Mouse (Mus musculus): ENCODE results near the gene Gm13290. TPM values are rescaled to one million over a fixed set of nuclear protein-coding genes. Genes with fewer than 3 reads are reported as not detected.

Gm13290 gene
- polyA plus RNA-seq (2014; fragmentation: Illumina TruSeq; extraction: RNeasy Lipid Tissue Mini Kit (QIAGEN cat#74804); ENCODE audit: low read depth, low replicate concordance), result not detected

DNA sequence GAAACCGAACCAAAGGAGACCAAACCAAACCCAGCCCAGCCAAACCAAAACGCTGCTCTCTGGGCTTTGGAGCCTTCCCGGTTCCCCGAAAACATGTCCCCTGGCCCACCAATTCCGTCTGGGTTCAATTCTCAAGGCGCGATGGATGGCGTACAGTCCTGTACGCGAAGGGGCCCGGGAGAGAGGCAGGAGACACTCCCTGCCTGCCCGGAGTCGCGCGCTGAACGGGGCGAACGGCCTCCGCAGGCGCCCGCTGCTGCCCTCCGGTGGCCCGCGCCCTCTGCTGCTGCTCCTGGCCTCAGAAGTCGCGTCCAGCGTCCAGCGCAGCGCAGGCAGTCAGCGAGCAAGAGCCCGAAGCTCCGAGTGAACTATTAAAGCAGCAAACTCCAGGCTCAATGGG, at the start of gene Gm13290:
Gene Gm13290, plus strand, starts transcription at position 301 of the 400 bp plus-strand sequence.

DNA sequence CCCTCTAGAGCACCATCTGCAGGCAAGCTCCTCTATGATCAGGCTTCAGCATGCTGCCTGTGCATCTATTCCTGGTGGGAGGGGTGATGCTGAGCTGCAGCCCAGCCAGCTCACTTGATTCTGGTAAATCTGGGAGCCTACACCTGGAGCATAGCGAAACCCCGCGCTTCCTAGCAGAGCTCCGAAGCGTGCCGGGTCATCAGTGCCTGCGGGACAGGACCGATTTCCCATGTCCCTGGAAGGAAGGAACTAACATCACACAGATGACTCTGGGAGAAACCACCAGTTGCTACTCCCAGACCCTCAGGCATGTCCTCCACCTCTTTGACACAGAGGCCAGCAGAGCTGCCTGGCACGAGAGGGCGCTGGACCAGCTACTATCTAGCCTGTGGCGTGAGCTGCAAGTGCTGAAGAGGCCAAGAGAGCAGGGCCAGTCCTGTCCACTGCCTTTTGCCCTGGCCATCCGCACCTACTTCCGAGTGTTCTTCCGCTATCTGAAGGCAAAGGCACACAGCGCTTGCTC, 18.8 kb upstream of the Gm13290 start, which contains the start of gene Gm13271:
Gene Gm13271, plus strand, starts transcription at position 51 of the 523 bp plus-strand sequence.

DNA sequence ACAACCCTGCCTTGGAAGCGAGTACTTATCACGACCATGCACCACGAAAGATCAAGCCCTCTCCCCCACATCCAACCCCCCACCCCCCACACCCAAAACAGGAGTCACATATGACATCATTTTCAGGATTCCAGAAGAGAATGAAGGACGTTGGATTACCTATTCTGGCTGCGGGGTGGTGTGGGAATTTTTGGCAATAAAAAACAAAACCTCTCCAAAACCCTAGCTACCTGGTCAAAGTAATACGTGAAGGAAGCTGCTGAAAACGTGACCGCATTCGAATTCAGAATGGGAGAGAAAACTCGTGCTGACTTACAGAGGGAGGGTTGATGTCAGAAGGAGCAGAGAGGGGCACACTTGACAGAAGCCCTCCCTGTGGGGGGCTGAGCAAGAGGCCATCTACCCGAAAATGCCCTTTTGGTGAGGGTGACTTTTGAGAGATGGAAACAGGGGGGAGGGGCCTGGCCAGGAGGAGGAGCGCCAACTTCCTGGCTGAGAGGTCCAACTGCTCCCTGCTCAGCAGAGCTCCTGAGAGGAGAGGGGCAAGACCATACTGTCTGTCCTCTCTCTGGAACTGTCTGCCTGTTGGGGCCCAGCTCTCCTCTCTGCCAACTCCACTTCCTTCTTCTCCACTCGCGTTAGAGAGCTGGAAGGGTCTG, 13.9 kb upstream of the Gm13290 start, which contains the start of gene Gm13283:
Gene Gm13283, plus strand, starts transcription at position 510 of the 659 bp plus-strand sequence.

DNA sequence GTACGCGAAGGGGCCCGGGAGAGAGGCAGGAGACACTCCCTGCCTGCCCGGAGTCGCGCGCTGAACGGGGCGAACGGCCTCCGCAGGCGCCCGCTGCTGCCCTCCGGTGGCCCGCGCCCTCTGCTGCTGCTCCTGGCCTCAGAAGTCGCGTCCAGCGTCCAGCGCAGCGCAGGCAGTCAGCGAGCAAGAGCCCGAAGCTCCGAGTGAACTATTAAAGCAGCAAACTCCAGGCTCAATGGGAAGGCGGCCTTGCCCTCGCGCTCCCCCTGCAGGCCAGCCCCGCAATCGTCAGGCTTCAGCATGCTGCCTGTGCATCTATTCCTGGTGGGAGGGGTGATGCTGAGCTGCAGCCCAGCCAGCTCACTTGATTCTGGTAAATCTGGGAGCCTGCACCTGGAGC, 3.0 kb downstream of the Gm13290 start, which contains the start of gene Gm13289:
Gene Gm13289, plus strand, starts transcription at position 301 of the 400 bp plus-strand sequence.

DNA sequence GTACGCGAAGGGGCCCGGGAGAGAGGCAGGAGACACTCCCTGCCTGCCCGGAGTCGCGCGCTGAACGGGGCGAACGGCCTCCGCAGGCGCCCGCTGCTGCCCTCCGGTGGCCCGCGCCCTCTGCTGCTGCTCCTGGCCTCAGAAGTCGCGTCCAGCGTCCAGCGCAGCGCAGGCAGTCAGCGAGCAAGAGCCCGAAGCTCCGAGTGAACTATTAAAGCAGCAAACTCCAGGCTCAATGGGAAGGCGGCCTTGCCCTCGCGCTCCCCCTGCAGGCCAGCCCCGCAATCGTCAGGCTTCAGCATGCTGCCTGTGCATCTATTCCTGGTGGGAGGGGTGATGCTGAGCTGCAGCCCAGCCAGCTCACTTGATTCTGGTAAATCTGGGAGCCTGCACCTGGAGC, 5.9 kb downstream of the Gm13290 start, which contains the start of gene Gm13272:
Gene Gm13272, plus strand, starts transcription at position 301 of the 400 bp plus-strand sequence.

DNA sequence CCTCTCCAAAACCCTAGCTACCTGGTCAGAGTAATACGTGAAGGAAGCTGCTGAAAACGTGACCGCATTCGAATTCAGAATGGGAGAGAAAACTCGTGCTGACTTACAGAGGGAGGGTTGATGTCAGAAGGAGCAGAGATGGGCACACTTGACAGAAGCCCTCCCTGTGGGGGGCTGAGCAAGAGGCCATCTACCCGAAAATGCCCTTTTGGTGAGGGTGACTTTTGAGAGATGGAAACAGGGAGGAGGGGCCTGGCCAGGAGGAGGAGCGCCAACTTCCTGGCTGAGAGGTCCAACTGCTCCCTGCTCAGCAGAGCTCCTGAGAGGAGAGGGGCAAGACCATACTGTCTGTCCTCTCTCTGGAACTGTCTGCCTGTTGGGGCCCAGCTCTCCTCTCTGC, 8.2 kb downstream of the Gm13290 start, which contains the start of gene Ifnz:
Gene Ifnz, plus strand, starts transcription at position 301 of the 400 bp plus-strand sequence.

GRCm38 (mm10) chr4:88785409-88785808, 11.8 kb downstream of the Gm13290 start, which contains the start of gene Gm13276:
Gene Gm13276 (plus strand): TSS chr4:88785709.

GRCm38 (mm10) chr4:88788402-88788801, 14.8 kb downstream of the Gm13290 start, which contains the start of gene Gm13277:
Gene Gm13277 (plus strand): TSS chr4:88788632.

DNA sequence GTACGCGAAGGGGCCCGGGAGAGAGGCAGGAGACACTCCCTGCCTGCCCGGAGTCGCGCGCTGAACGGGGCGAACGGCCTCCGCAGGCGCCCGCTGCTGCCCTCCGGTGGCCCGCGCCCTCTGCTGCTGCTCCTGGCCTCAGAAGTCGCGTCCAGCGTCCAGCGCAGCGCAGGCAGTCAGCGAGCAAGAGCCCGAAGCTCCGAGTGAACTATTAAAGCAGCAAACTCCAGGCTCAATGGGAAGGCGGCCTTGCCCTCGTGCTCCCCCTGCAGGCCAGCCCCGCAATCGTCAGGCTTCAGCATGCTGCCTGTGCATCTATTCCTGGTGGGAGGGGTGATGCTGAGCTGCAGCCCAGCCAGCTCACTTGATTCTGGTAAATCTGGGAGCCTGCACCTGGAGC, 17.6 kb downstream of the Gm13290 start, which contains the start of gene Gm13278:
Gene Gm13278, plus strand, starts transcription at position 301 of the 400 bp plus-strand sequence.

DNA sequence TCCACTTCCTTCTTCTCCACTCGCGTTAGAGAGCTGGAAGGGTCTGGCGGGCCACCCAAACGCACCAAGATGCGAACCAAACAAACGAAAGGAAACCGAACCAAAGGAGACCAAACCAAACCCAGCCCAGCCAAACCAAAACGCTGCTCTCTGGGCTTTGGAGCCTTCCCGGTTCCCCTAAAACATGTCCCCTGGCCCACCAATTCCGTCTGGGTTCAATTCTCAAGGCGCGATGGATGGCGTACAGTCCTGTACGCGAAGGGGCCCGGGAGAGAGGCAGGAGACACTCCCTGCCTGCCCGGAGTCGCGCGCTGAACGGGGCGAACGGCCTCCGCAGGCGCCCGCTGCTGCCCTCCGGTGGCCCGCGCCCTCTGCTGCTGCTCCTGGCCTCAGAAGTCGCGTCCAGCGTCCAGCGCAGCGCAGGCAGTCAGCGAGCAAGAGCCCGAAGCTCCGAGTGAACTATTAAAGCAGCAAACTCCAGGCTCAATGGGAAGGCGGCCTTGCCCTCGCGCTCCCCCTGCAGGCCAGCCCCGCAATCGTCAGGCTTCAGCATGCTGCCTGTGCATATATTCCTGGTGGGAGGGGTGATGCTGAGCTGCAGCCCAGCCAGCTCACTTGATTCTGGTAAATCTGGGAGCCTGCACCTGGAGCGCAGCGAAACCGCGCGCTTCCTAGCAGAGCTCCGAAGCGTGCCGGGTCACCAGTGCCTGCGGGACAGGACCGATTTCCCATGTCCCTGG, 20.5 kb downstream of the Gm13290 start, which contains the start of gene Gm13275:
Gene Gm13275, plus strand, starts transcription at position 552 of the 740 bp plus-strand sequence.

GRCm38 (mm10) chr4:88797097-88797496, 23.5 kb downstream of the Gm13290 start, which contains the start of gene Gm13279:
Gene Gm13279 (plus strand): TSS chr4:88797397.

GRCm38 (mm10) chr4:88799365-88799764, 25.7 kb downstream of the Gm13290 start, which contains the start of gene Gm13285:
Gene Gm13285 (plus strand): TSS chr4:88799665.

GRCm38 (mm10) chr4:88802954-88803353, 29.3 kb downstream of the Gm13290 start, which contains the start of gene Gm13287:
Gene Gm13287 (plus strand): TSS chr4:88803254.

GRCm38 (mm10) chr4:88805231-88805630, 31.6 kb downstream of the Gm13290 start, which contains the start of gene Gm13288:
Gene Gm13288 (plus strand): TSS chr4:88805531.

GRCm38 (mm10) chr4:88815928-88816327, 42.3 kb downstream of the Gm13290 start, which contains the start of gene Ifna7:
Gene Ifna7 (plus strand): TSS chr4:88816228.

GRCm38 (mm10) chr4:88819659-88820058, 46.0 kb downstream of the Gm13290 start, which contains the start of gene Ifna11:
Gene Ifna11 (plus strand): TSS chr4:88819959.

Other genes starting within 250 kb of the Gm13290 start
- not detected for gene Ifna15, start 215.6 kb upstream of the Gm13290 start, polyA plus RNA-seq (2014; fragmentation: Illumina TruSeq; extraction: RNeasy Lipid Tissue Mini Kit (QIAGEN cat#74804); ENCODE audit: low read depth, low replicate concordance)
- not detected for gene Ifna14, start 202.0 kb upstream of the Gm13290 start, polyA plus RNA-seq (2014; fragmentation: Illumina TruSeq; extraction: RNeasy Lipid Tissue Mini Kit (QIAGEN cat#74804); ENCODE audit: low read depth, low replicate concordance)
- gene Ifna9, start 181.4 kb upstream of the Gm13290 start, polyA plus RNA-seq (2014; fragmentation: Illumina TruSeq; extraction: RNeasy Lipid Tissue Mini Kit (QIAGEN cat#74804); ENCODE audit: low read depth, low replicate concordance), result not detected
- gene Ifna12, start 170.5 kb upstream of the Gm13290 start, polyA plus RNA-seq (2014; fragmentation: Illumina TruSeq; extraction: RNeasy Lipid Tissue Mini Kit (QIAGEN cat#74804); ENCODE audit: low read depth, low replicate concordance), result not detected
- not detected for gene C87499, start 139.4 kb upstream of the Gm13290 start, polyA plus RNA-seq (2014; fragmentation: Illumina TruSeq; extraction: RNeasy Lipid Tissue Mini Kit (QIAGEN cat#74804); ENCODE audit: low read depth, low replicate concordance)
- not detected for gene Ifna13, start 129.4 kb upstream of the Gm13290 start, polyA plus RNA-seq (2014; fragmentation: Illumina TruSeq; extraction: RNeasy Lipid Tissue Mini Kit (QIAGEN cat#74804); ENCODE audit: low read depth, low replicate concordance)
- not detected for gene Ifna16, start 96.9 kb upstream of the Gm13290 start, polyA plus RNA-seq (2014; fragmentation: Illumina TruSeq; extraction: RNeasy Lipid Tissue Mini Kit (QIAGEN cat#74804); ENCODE audit: low read depth, low replicate concordance)
- gene Ifna2, start 89.9 kb upstream of the Gm13290 start, polyA plus RNA-seq (2014; fragmentation: Illumina TruSeq; extraction: RNeasy Lipid Tissue Mini Kit (QIAGEN cat#74804); ENCODE audit: low read depth, low replicate concordance), result not detected
- not detected for gene Ifnab, start 82.5 kb upstream of the Gm13290 start, polyA plus RNA-seq (2014; fragmentation: Illumina TruSeq; extraction: RNeasy Lipid Tissue Mini Kit (QIAGEN cat#74804); ENCODE audit: low read depth, low replicate concordance)
- gene Gm26566, start 52.0 kb upstream of the Gm13290 start, polyA plus RNA-seq (2014; fragmentation: Illumina TruSeq; extraction: RNeasy Lipid Tissue Mini Kit (QIAGEN cat#74804); ENCODE audit: low read depth, low replicate concordance), result not detected
- gene Klhl9, start 51.4 kb upstream of the Gm13290 start, polyA plus RNA-seq (2014; fragmentation: Illumina TruSeq; extraction: RNeasy Lipid Tissue Mini Kit (QIAGEN cat#74804); ENCODE audit: low read depth, low replicate concordance), result 58.1 TPM
- gene Gm13271, start 19.0 kb upstream of the Gm13290 start, polyA plus RNA-seq (2014; fragmentation: Illumina TruSeq; extraction: RNeasy Lipid Tissue Mini Kit (QIAGEN cat#74804); ENCODE audit: low read depth, low replicate concordance), result not detected
- gene Gm13283, start 13.7 kb upstream of the Gm13290 start, polyA plus RNA-seq (2014; fragmentation: Illumina TruSeq; extraction: RNeasy Lipid Tissue Mini Kit (QIAGEN cat#74804); ENCODE audit: low read depth, low replicate concordance), result not detected
- gene Gm13289, start 3.1 kb downstream of the Gm13290 start, polyA plus RNA-seq (2014; fragmentation: Illumina TruSeq; extraction: RNeasy Lipid Tissue Mini Kit (QIAGEN cat#74804); ENCODE audit: low read depth, low replicate concordance), result not detected
- not detected for gene Gm13272, start 6.0 kb downstream of the Gm13290 start, polyA plus RNA-seq (2014; fragmentation: Illumina TruSeq; extraction: RNeasy Lipid Tissue Mini Kit (QIAGEN cat#74804); ENCODE audit: low read depth, low replicate concordance)
- not detected for gene Ifnz, start 8.3 kb downstream of the Gm13290 start, polyA plus RNA-seq (2014; fragmentation: Illumina TruSeq; extraction: RNeasy Lipid Tissue Mini Kit (QIAGEN cat#74804); ENCODE audit: low read depth, low replicate concordance)
- not detected for gene Gm13276, start 11.9 kb downstream of the Gm13290 start, polyA plus RNA-seq (2014; fragmentation: Illumina TruSeq; extraction: RNeasy Lipid Tissue Mini Kit (QIAGEN cat#74804); ENCODE audit: low read depth, low replicate concordance)
- gene Gm13277, start 14.8 kb downstream of the Gm13290 start, polyA plus RNA-seq (2014; fragmentation: Illumina TruSeq; extraction: RNeasy Lipid Tissue Mini Kit (QIAGEN cat#74804); ENCODE audit: low read depth, low replicate concordance), result not detected
- gene Gm13278, start 17.7 kb downstream of the Gm13290 start, polyA plus RNA-seq (2014; fragmentation: Illumina TruSeq; extraction: RNeasy Lipid Tissue Mini Kit (QIAGEN cat#74804); ENCODE audit: low read depth, low replicate concordance), result not detected
- gene Gm13275, start 20.7 kb downstream of the Gm13290 start, polyA plus RNA-seq (2014; fragmentation: Illumina TruSeq; extraction: RNeasy Lipid Tissue Mini Kit (QIAGEN cat#74804); ENCODE audit: low read depth, low replicate concordance), result not detected
- not detected for gene Gm13279, start 23.6 kb downstream of the Gm13290 start, polyA plus RNA-seq (2014; fragmentation: Illumina TruSeq; extraction: RNeasy Lipid Tissue Mini Kit (QIAGEN cat#74804); ENCODE audit: low read depth, low replicate concordance)
- gene Gm13285, start 25.8 kb downstream of the Gm13290 start, polyA plus RNA-seq (2014; fragmentation: Illumina TruSeq; extraction: RNeasy Lipid Tissue Mini Kit (QIAGEN cat#74804); ENCODE audit: low read depth, low replicate concordance), result not detected
- not detected for gene Gm13287, start 29.4 kb downstream of the Gm13290 start, polyA plus RNA-seq (2014; fragmentation: Illumina TruSeq; extraction: RNeasy Lipid Tissue Mini Kit (QIAGEN cat#74804); ENCODE audit: low read depth, low replicate concordance)
- gene Gm13288, start 31.7 kb downstream of the Gm13290 start, polyA plus RNA-seq (2014; fragmentation: Illumina TruSeq; extraction: RNeasy Lipid Tissue Mini Kit (QIAGEN cat#74804); ENCODE audit: low read depth, low replicate concordance), result not detected
- gene Ifna7, start 42.4 kb downstream of the Gm13290 start, polyA plus RNA-seq (2014; fragmentation: Illumina TruSeq; extraction: RNeasy Lipid Tissue Mini Kit (QIAGEN cat#74804); ENCODE audit: low read depth, low replicate concordance), result not detected
- gene Ifna11, start 46.1 kb downstream of the Gm13290 start, polyA plus RNA-seq (2014; fragmentation: Illumina TruSeq; extraction: RNeasy Lipid Tissue Mini Kit (QIAGEN cat#74804); ENCODE audit: low read depth, low replicate concordance), result not detected
- not detected for gene Ifna6, start 53.6 kb downstream of the Gm13290 start, polyA plus RNA-seq (2014; fragmentation: Illumina TruSeq; extraction: RNeasy Lipid Tissue Mini Kit (QIAGEN cat#74804); ENCODE audit: low read depth, low replicate concordance)
- gene Ifna5, start 61.7 kb downstream of the Gm13290 start, polyA plus RNA-seq (2014; fragmentation: Illumina TruSeq; extraction: RNeasy Lipid Tissue Mini Kit (QIAGEN cat#74804); ENCODE audit: low read depth, low replicate concordance), result not detected
- gene Ifna4, start 68.0 kb downstream of the Gm13290 start, polyA plus RNA-seq (2014; fragmentation: Illumina TruSeq; extraction: RNeasy Lipid Tissue Mini Kit (QIAGEN cat#74804); ENCODE audit: low read depth, low replicate concordance), result not detected
- not detected for gene Ifna1, start 76.3 kb downstream of the Gm13290 start, polyA plus RNA-seq (2014; fragmentation: Illumina TruSeq; extraction: RNeasy Lipid Tissue Mini Kit (QIAGEN cat#74804); ENCODE audit: low read depth, low replicate concordance)
- gene Ifne, start 106.4 kb downstream of the Gm13290 start, polyA plus RNA-seq (2014; fragmentation: Illumina TruSeq; extraction: RNeasy Lipid Tissue Mini Kit (QIAGEN cat#74804); ENCODE audit: low read depth, low replicate concordance), result not detected